Mouse (Mus musculus) kidney, postnatal 0 days (tissue): Measurements from ENCODE around the gene C130074G19Rik. TPM values are rescaled to one million over a fixed set of nuclear protein-coding genes. Genes with fewer than 3 reads are reported as not detected.
A peak's percentile ranks its signal among the peaks of the same experiment; 100 is the strongest.

Source experiments
- ATAC-seq: fragments of 200-750 bp; cut with Nextera tagmentation; replicated peaks from 2 replicates; pipeline ENCODE4 v1.8.0; 2017; ENCODE audit warnings: low read depth, moderate number of reproducible peaks, moderate TSS enrichment, moderate library complexity; ENCODE audit not compliant: low FRiP score
- DNase-seq: peaks from one replicate; pipeline ENCODE4 v3.0.0-alpha.2; 2016; ENCODE audit warnings: low spot score
- H3K27ac ChIP-seq: fragments of 300-500 bp; sonication (generic); 2 replicates; pipeline ENCODE4 v1.5.1; 2014; ENCODE audit warnings: mild to moderate bottlenecking
- H3K27me3 ChIP-seq: fragments of 300-500 bp; sonication (generic); 2 replicates; pipeline ENCODE4 v1.6.1; 2014; ENCODE audit warnings: low read length, mixed read lengths; ENCODE audit not compliant: insufficient read depth
- H3K36me3 ChIP-seq: fragments of 300-500 bp; sonication (generic); 2 replicates; pipeline ENCODE4 v1.6.1; 2014; ENCODE audit warnings: low read length, mixed read lengths; ENCODE audit not compliant: insufficient read depth
- H3K4me1 ChIP-seq: fragments of 300-500 bp; sonication (generic); replicated peaks from 2 replicates; pipeline ENCODE4 v1.6.1; 2014; ENCODE audit warnings: antibody characterized with exemption, low read length, mixed read lengths; ENCODE audit not compliant: insufficient read depth
- H3K4me2 ChIP-seq: fragments of 300-500 bp; sonication (generic); 2 replicates; pipeline ENCODE4 v1.6.1; 2014; ENCODE audit warnings: mild to moderate bottlenecking, low read length, moderate library complexity, mixed read lengths
- H3K4me3 ChIP-seq: fragments of 300-500 bp; sonication (generic); replicated peaks from 2 replicates; pipeline ENCODE4 v1.5.1; 2014; ENCODE audit warnings: low read depth, low read length
- H3K9ac ChIP-seq: fragments of 300-500 bp; sonication (generic); 2 replicates; pipeline ENCODE4 v1.6.1; 2014; ENCODE audit warnings: low read depth, low read length
- H3K9me3 ChIP-seq: fragments of 300-500 bp; sonication (generic); replicated peaks from 2 replicates; pipeline ENCODE4 v1.6.1; 2016; ENCODE audit warnings: low read length, inconsistent platforms, mixed read lengths
- CTCF ChIP-seq: IDR thresholded peaks from 2 replicates; pipeline ENCODE4 v1.5.1; 2016; ENCODE audit warnings: antibody characterized with exemption, low read depth, mild to moderate bottlenecking, moderate library complexity
- WGBS: fragments of 180-500 bp; shearing (Covaris S2); extraction: QIAGEN DNeasy Blood & Tissue Kit; methylation state at CpG from one replicate; pipeline ENCODE4 v1.1.7; 2014; 5-methylcytosine and 5-hydroxymethylcytosine counted together
- polyA plus RNA-seq: library from polyadenylated mRNA; unstranded; fragments of >200 nt; fragmentation: Nextera tagmentation; extraction: Ambion mirVana; gene quantifications from 2 replicates; pipeline ENCODE4 v1.2.1, GENCODE M21; 2015

Gene C130074G19Rik
- polyA plus RNA-seq, 1 experiment from 2014 or later, result 7.4 TPM

GRCm38 (mm10) chr1:184881211-184881610 is 1.8 kb downstream of the C130074G19Rik start:
- no peaks in the 10 kb centered on the region for H3K36me3 ChIP-seq
- H3K9me3 ChIP-seq, result no peaks in the 10 kb centered on the region
- H3K27ac ChIP-seq, result no peak overlapping the region
- H3K4me2 ChIP-seq, result peak overlapping the region; percentile 61
- no peaks in the 10 kb centered on the region; the same call in 1 of the 2 replicates for H3K4me1 ChIP-seq
- H3K27me3 ChIP-seq, result peaks cover 5% of the 10 kb centered on the region; the same call in 1 of the 2 replicates
- WGBS, result 89% methylated on average over 5 of the region's 5 CpGs
- H3K4me3 ChIP-seq, result peak overlapping the region; percentile 56
- TF ChIP-seq CTCF, result no peak
- no peak overlapping the region for H3K9ac ChIP-seq
- DNase-seq (no peak), ATAC-seq (no peak)

GRCm38 (mm10) chr1:184878860-184879259 is 4.2 kb downstream of the C130074G19Rik start:
- peak; percentile 38 for ATAC-seq
- Histone ChIP-seq H3K9ac (no peak overlapping the region), H3K4me3 (no peak overlapping the region), H3K36me3 (0 out of 2 replicates have a peak, but pooled peaks cover 2% of the 10 kb centered on the region), H3K4me1 (no peaks in the 10 kb centered on the region; the same call in 1 of the 2 replicates), H3K27ac (peak overlapping the region; percentile 80), H3K4me2 (peak overlapping the region; percentile 27; the same call in 1 of the 2 replicates), H3K27me3 (peaks cover 5% of the 10 kb centered on the region; the same call in 1 of the 2 replicates), H3K9me3 (no peaks in the 10 kb centered on the region)
- peak; percentile 22 for DNase-seq
- no peak for TF ChIP-seq CTCF
- WGBS, result 47% methylated on average over 6 of the region's 6 CpGs

GRCm38 (mm10) chr1:184877306-184877705 is 5.7 kb downstream of the C130074G19Rik start:
- no peak for TF ChIP-seq CTCF
- DNase-seq, result no peak

GRCm38 (mm10) chr1:184873910-184874309 is 9.1 kb downstream of the C130074G19Rik start:
- Histone ChIP-seq H3K4me1 (peaks cover 12% of the 10 kb centered on the region), H3K4me2 (no peak overlapping the region), H3K27ac (no peak overlapping the region), H3K9ac (no peak overlapping the region), H3K36me3 (0 out of 2 replicates have a peak, but pooled peaks cover 4% of the 10 kb centered on the region), H3K4me3 (no peak overlapping the region), H3K27me3 (no peaks in the 10 kb centered on the region), H3K9me3 (no peaks in the 10 kb centered on the region)
- no peak for ATAC-seq
- TF ChIP-seq CTCF, result no peak
- no peak for DNase-seq
- WGBS, result 88% methylated on average over 11 of the region's 11 CpGs

More at GRCm38 (mm10) chr1:184877306-184877705, 5.7 kb downstream of the C130074G19Rik start:
- no peak overlapping the region for H3K27ac ChIP-seq
- H3K4me3 ChIP-seq, result no peak overlapping the region
- H3K9me3 ChIP-seq, result no peaks in the 10 kb centered on the region
- 0 out of 2 replicates have a peak, but pooled peaks cover 4% of the 10 kb centered on the region for H3K36me3 ChIP-seq
- 82% methylated on average over 2 of the region's 2 CpGs for WGBS
- H3K4me1 ChIP-seq, result peaks cover 2% of the 10 kb centered on the region; the same call in 1 of the 2 replicates
- no peaks in the 10 kb centered on the region for H3K27me3 ChIP-seq
- no peak overlapping the region for H3K9ac ChIP-seq
- no peak for ATAC-seq
- H3K4me2 ChIP-seq, result no peak overlapping the region

- H3K27ac ChIP-seq, result peak overlapping the region; percentile 63
- 0 out of 2 replicates have a peak overlapping the region, but pooled peaks have one; percentile 3 for H3K9ac ChIP-seq
- DNase-seq, result no peak
- no peak for TF ChIP-seq CTCF
- H3K4me3 ChIP-seq, result no peak overlapping the region
- WGBS, result 67% methylated on average over 7 of the region's 7 CpGs
- H3K36me3 ChIP-seq, result 0 out of 2 replicates have a peak, but pooled peaks cover 4% of the 10 kb centered on the region
- peaks cover 12% of the 10 kb centered on the region for H3K4me1 ChIP-seq
- H3K27me3 ChIP-seq, result no peaks in the 10 kb centered on the region
- H3K4me2 ChIP-seq, result no peak overlapping the region
- H3K9me3 ChIP-seq, result no peaks in the 10 kb centered on the region
- 0 out of 2 replicates have a peak, but pooled peaks have one; percentile 49 for ATAC-seq
Observed at GRCm38 (mm10) chr1:184872069-184872819, 10.8 kb downstream of the C130074G19Rik start.

GRCm38 (mm10) chr1:184871506-184871905 is 11.5 kb downstream of the C130074G19Rik start:
- Histone ChIP-seq H3K4me2 (no peak overlapping the region), H3K27me3 (no peaks in the 10 kb centered on the region), H3K36me3 (0 out of 2 replicates have a peak, but pooled peaks cover 4% of the 10 kb centered on the region), H3K9me3 (no peaks in the 10 kb centered on the region), H3K4me3 (no peak overlapping the region), H3K9ac (0 out of 2 replicates have a peak overlapping the region, but pooled peaks have one; percentile 3), H3K4me1 (peaks cover 12% of the 10 kb centered on the region), H3K27ac (peak overlapping the region; percentile 63)
- no peak for TF ChIP-seq CTCF
- 81% methylated on average over 1 of the region's 1 CpGs for WGBS
- ATAC-seq (peak; percentile 67; the same call in 1 of the 2 replicates), DNase-seq (no peak)
